Mouse (Mus musculus) gonadal fat pad, adult 2 months (tissue): ENCODE measurements at regions not wholly inside any gene's neighbourhood (a gene's known extent, or its start where the extent isn't known, plus 50 kb on each side); places are given as distances from the start of the nearest gene placed in this dataset.
A peak's percentile ranks its signal among the peaks of the same experiment; 100 is the strongest.

Experiments
- DNase-seq: peaks from one replicate; pipeline ENCODE4 v3.0.0-alpha.2; 2012; ENCODE audit warnings: low read depth

GRCm38 (mm10) chr11:79881812-79882211, 80.4 kb downstream of the Utp6 start:
- no peak for DNase-seq

- DNase-seq: peak; percentile 88
Measured at GRCm38 (mm10) chr11:79878091-79878490, 84.1 kb downstream of the Utp6 start.

GRCm38 (mm10) chr11:79877184-79877745, 84.9 kb downstream of the Utp6 start:
- peak; percentile 73 for DNase-seq

GRCm38 (mm10) chr11:79871783-79872628, 90.2 kb downstream of the Utp6 start:
- DNase-seq: peak; percentile 97

DNA sequence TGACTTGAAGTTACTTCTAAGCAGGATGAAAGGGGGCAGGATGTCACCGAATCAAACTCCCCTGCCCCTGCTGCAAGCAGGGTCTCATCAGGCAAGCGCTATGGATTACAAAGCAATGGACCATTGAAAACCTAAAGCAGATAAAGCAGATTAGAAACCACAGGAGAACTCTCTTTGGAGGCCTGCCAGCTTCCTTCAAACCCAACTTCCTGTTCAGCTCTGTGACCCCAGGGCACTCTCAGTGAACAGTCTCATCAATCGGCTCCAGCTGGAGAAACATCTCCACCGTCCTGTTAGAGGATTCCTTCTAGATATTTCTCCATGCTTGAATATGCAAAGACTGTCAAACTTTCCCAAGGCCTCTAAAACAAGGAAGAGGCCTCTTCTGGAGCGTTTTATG, 92.0 kb downstream of the Utp6 start:
- DNase-seq: no peak

- no peak for DNase-seq
Measured at GRCm38 (mm10) chr11:79869009-79869408, 93.2 kb downstream of the Utp6 start.

- no peak for DNase-seq
Measured at GRCm38 (mm10) chr11:79864836-79865235, 97.4 kb downstream of the Utp6 start.

DNA sequence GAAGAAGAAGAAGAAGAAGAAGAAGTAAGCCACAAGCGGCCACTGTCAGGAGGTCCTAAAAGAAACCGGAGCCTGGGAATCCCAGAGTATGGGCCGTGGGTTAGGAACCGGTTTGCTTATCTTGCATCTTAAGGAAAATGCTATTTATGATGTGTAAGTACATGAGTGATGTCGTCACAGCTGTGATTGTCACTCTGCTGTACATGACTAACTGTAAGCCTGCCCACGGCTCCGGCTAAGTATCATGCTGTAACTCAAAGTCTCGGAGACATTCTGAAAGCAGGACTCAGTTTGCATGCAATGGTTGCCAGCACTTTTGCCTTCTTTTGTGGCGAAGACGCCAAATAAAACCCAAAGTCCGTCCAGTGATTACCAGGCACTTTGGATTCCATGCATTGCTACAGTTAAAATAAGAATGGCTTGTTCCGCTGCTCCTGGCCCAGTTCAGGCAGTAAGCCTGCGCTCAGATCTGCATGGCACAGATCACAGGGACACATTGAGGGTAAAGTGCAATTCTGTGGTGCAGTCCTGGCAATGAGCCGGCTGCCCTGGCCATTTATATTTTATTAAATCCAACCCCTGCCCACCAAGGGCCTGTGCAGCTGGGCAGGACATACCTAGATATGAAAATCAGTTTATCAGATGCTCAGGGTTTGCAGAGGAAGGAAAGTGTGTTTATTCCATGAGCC, 98.6 kb downstream of the Utp6 start:
- no peak for DNase-seq

GRCm38 (mm10) chr11:79860611-79861067, 101.6 kb downstream of the Utp6 start:
- DNase-seq: no peak

DNA sequence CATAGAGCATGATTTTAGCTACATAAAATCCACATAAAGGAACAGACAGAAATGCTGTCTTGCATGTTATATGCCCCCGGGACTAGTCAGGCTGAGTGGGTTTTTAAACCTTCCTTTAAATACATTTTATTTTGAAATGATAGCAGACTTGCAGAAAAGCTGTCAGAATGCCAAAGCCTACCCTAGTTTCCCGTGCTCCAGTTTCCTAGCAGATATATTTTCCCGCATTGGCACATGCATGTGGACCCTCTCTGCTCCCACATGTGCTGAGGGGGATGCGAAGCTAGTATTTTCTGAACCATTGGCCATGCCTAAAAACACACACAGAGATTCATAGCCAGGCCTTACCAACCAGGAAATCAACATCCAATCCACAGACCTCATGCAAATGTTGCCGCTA, 105.8 kb downstream of the Utp6 start:
- DNase-seq: no peak

DNA sequence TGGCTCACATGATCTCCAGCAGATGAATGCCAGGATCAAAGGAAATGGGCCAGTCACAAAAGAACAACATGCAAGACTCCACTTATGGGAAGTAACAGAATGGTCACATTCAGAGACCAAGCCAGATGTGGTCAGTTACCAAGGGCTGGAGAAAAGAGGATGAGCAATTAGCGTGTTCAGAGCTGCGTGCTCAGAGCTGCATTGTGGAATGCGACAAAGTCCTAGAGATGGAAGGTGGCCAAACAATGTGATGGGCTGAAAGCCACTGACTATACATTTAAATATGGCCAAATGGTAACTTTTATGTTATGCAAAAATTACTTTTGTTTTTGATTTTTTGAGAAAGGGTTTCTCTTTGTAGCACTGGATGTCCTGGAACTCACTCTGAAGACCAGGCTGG, 112.6 kb downstream of the Utp6 start:
- DNase-seq: no peak

GRCm38 (mm10) chr11:79844436-79844835, 117.8 kb downstream of the Utp6 start:
- no peak for DNase-seq

- no peak for DNase-seq
Measured at GRCm38 (mm10) chr11:79843021-79843420, 119.2 kb downstream of the Utp6 start.

- DNase-seq: no peak
Measured at GRCm38 (mm10) chr11:79839973-79840372, 122.2 kb downstream of the Utp6 start.

DNA sequence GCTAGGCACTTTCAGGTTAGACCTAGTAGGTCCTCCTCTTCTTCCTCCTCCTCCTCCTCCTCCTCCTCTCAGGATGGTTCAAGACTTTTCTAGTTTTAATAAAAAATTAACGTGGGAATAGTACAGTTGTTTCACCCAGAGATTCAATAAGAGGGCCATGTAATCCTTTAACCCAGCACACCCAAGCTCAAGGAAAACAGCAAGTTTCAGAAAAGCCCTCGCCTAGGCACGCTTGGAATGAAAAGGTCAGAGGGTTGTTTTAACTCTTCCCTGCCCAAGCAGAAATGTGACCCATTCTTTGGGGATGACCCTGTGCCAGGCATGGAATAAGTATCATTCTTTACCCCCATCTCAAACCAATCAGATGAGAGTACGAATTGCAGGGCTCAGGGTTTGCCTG, 124.1 kb downstream of the Utp6 start:
- DNase-seq: no peak

- DNase-seq: no peak
Measured at GRCm38 (mm10) chr11:79837076-79837990, 124.9 kb downstream of the Utp6 start.

DNA sequence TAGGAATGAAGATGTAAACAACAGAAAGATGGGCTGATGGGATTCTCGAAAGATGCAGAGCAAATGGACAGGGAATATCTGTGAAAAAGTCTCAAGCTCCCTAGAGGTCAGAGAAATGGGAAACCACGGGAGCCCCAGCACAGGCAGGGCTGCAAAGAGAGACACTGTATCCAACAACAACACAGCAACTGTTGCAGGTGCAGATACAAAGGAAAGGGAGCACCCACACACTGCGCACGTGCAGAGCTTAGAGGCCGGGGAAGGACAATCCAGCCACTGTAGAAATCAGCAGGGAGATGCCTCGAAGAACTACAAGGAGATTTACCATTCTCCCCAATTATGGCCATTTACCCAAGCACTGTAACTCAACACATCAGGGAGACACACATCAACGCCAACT, 126.3 kb downstream of the Utp6 start:
- no peak for DNase-seq

DNA sequence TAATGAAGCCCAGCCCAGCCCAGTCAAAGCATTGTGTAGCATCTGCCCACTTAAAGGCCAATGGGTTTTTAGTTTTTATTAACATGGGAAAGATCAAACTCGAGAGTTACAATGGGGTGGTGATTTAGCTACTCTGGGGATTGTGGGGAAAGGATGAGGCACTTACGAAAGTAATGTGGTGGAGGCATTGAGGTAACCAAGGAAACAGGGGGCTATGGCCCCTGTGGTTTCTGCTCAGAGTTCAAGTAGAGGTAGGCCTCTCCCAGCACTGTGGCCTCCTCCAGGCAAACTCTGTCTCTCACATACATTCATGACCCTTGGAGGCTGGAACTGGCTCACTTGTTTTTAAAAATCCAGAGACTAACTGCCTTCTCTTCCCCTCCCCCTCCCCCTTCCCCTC, 128.4 kb downstream of the Utp6 start:
- no peak for DNase-seq

- no peak for DNase-seq
Measured at GRCm38 (mm10) chr11:79831591-79832320, 130.4 kb downstream of the Utp6 start.

- no peak for DNase-seq
Measured at GRCm38 (mm10) chr11:79830567-79831055, 131.6 kb downstream of the Utp6 start.

GRCm38 (mm10) chr11:79827034-79827433, 135.2 kb downstream of the Utp6 start:
- DNase-seq: no peak
